Mouse (Mus musculus) hindbrain, postnatal 0 days (tissue): ENCODE data around the gene Olfr222. TPM values are rescaled to one million over a fixed set of nuclear protein-coding genes. Genes with fewer than 3 reads are reported as not detected.

ENCODE experiments used
- ATAC-seq: fragments of 200-750 bp; cut with Nextera tagmentation; 2 replicates; pipeline ENCODE4 v1.8.0; 2017; ENCODE audit warnings: mild to moderate bottlenecking, moderate TSS enrichment, moderate library complexity
- DNase-seq: peaks from one replicate; pipeline ENCODE4 v3.0.0-alpha.2; 2015; ENCODE audit warnings: low spot score
- H3K27ac ChIP-seq: fragments of 300-500 bp; sonication (generic); 2 replicates; pipeline ENCODE4 v1.5.1; 2014; ENCODE audit warnings: mild to moderate bottlenecking
- H3K27me3 ChIP-seq: fragments of 300-500 bp; sonication (generic); 2 replicates; pipeline ENCODE4 v1.6.1; 2014; ENCODE audit warnings: low read length, mixed read lengths; ENCODE audit not compliant: insufficient read depth
- H3K36me3 ChIP-seq: fragments of 300-500 bp; sonication (generic); 2 replicates; pipeline ENCODE4 v1.6.1; 2014; ENCODE audit warnings: low read length, mixed read lengths; ENCODE audit not compliant: insufficient read depth
- H3K4me1 ChIP-seq: fragments of 300-500 bp; sonication (generic); 2 replicates; pipeline ENCODE4 v1.6.1; 2014; ENCODE audit warnings: antibody characterized with exemption, low read length, mixed read lengths; ENCODE audit not compliant: insufficient read depth
- H3K4me2 ChIP-seq: fragments of 300-500 bp; sonication (generic); 2 replicates; pipeline ENCODE4 v1.6.1; 2014; ENCODE audit warnings: low read depth, mild to moderate bottlenecking, low read length, moderate library complexity, mixed read lengths
- H3K4me3 ChIP-seq: fragments of 300-500 bp; sonication (generic); 2 replicates; pipeline ENCODE4 v1.5.1; 2014; ENCODE audit warnings: low read length
- H3K9ac ChIP-seq: fragments of 300-500 bp; sonication (generic); replicated peaks from 2 replicates; pipeline ENCODE4 v1.6.1; 2014; ENCODE audit warnings: mild to moderate bottlenecking, low read length, moderate library complexity, mixed read lengths
- H3K9me3 ChIP-seq: fragments of 300-500 bp; sonication (generic); 2 replicates; pipeline ENCODE4 v1.6.1; 2016; ENCODE audit warnings: low read length, mixed read lengths
- CTCF ChIP-seq: IDR thresholded peaks from 2 replicates; pipeline ENCODE4 v1.5.1; 2016; ENCODE audit warnings: antibody characterized with exemption, control low read depth, low read depth
- WGBS: fragments of 180-500 bp; shearing (Covaris S2); extraction: QIAGEN DNeasy Blood & Tissue Kit; methylation state at CpG from one replicate; pipeline ENCODE4 v1.1.7; 2014; 5-methylcytosine and 5-hydroxymethylcytosine counted together
- polyA plus RNA-seq: library from polyadenylated mRNA; unstranded; fragments of >200 nt; fragmentation: Nextera tagmentation; extraction: Ambion mirVana; gene quantifications from 2 replicates; pipeline ENCODE4 v1.2.1, GENCODE M21; 2015
- total RNA-seq: library from RNA; depleted of rRNA; stranded (reverse); fragments of >200 nt; gene quantifications from 2 replicates; pipeline ENCODE4 v1.2.3, GENCODE M21; 2014

Gene Olfr222
- total and polyA plus RNA-seq, 2 experiments from 2014 or later: not detected

- WGBS: 91% methylated on average over 3 of the region's 3 CpGs
- Histone ChIP-seq H3K36me3 (no peaks in the 10 kb centered on the region), H3K4me3 (no peak overlapping the region), H3K4me1 (no peaks in the 10 kb centered on the region), H3K9ac (no peak overlapping the region), H3K27me3 (no peaks in the 10 kb centered on the region), H3K9me3 (no peaks in the 10 kb centered on the region), H3K27ac (no peak overlapping the region), H3K4me2 (no peak overlapping the region)
- ATAC-seq: no peak
- no peak for TF ChIP-seq CTCF
- no peak for DNase-seq
Measured at GRCm38 (mm10) chr11:59600872-59601271, 24.8 kb upstream of the Olfr222 start.

DNA sequence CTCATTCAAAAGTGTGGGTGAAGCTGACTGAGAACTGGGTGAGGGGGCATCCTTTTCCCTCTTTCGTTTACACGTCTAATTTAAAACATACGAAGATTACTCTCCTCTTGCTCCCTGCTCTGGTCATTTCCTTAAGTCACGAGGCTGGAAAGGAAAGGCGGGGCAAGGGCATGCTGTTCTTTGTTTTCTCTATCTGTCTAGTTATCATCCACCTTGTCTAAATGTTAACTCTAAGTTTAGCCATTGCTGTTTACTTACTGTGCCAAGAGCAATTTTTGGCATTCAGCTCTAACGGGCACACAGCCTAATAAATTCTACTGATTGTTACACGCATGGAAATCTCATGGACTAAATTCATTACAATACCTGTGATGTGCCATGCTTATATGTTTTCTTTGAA, 23.2 kb upstream of the Olfr222 start:
- TF ChIP-seq CTCF: no peak
- H3K9me3 ChIP-seq: no peaks in the 10 kb centered on the region
- H3K36me3 ChIP-seq: no peaks in the 10 kb centered on the region
- ATAC-seq (no peak), DNase-seq (no peak)
- no peak overlapping the region for H3K9ac ChIP-seq
- no peak overlapping the region for H3K4me2 ChIP-seq
- H3K4me1 ChIP-seq: no peaks in the 10 kb centered on the region
- no peak overlapping the region for H3K4me3 ChIP-seq
- H3K27ac ChIP-seq: no peak overlapping the region
- H3K27me3 ChIP-seq: no peaks in the 10 kb centered on the region
- WGBS: 77% methylated on average over 7 of the region's 7 CpGs

GRCm38 (mm10) chr11:59596950-59597349, 20.9 kb upstream of the Olfr222 start:
- 88% methylated on average over 8 of the region's 8 CpGs for WGBS
- H3K4me1 ChIP-seq: no peaks in the 10 kb centered on the region
- no peak overlapping the region for H3K9ac ChIP-seq
- H3K4me2 ChIP-seq: no peak overlapping the region
- no peak for DNase-seq
- TF ChIP-seq CTCF: no peak
- ATAC-seq: no peak
- no peaks in the 10 kb centered on the region for H3K27me3 ChIP-seq
- no peak overlapping the region for H3K4me3 ChIP-seq
- H3K27ac ChIP-seq: no peak overlapping the region
- no peaks in the 10 kb centered on the region for H3K9me3 ChIP-seq
- H3K36me3 ChIP-seq: no peaks in the 10 kb centered on the region

DNA sequence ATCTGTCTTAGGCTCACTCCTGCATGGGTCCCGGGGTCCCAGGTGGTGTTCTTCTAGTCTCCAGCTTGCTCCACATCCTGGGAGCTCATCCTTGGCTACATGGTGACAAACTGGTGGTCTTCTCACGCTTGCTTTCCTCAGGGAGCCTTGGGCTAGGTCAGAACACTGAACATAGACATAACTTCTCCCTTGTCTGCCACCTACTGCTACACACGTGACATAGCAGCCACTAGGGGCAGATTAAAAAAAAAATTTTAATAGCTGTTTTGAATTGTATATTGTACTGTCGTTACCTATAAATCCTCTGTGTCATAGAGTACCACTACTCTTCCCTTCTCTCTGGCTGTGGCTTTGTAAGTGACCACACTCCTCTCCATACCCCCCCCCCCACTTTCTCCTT, 20.1 kb upstream of the Olfr222 start:
- H3K4me2 ChIP-seq: no peak overlapping the region
- H3K9ac ChIP-seq: no peak overlapping the region
- H3K9me3 ChIP-seq: no peaks in the 10 kb centered on the region
- no peak overlapping the region for H3K27ac ChIP-seq
- ATAC-seq: no peak
- H3K36me3 ChIP-seq: no peaks in the 10 kb centered on the region
- no peak for DNase-seq
- H3K4me3 ChIP-seq: no peak overlapping the region
- H3K4me1 ChIP-seq: no peaks in the 10 kb centered on the region
- WGBS: 46% methylated on average over 4 of the region's 4 CpGs
- peak; percentile 39 for TF ChIP-seq CTCF
- no peaks in the 10 kb centered on the region for H3K27me3 ChIP-seq

DNA sequence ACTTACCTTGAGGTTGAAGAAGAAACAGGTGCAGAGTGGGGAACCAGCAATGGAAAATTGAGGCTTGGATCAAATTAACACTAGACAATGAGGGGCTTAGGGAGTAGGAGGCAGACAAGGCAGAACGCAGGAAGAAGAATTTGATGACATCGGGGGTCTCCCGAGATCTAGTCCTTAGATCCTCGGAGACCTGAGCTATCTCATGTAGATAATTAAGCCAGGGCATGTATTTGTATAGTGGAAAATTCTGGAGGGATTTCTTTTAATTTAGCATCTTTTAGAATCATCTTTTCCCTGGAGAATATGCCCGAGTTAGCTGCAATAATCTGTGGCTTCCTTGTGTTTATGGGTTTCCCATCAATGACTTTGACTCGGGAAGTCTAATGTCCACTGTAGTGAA, 17.2 kb upstream of the Olfr222 start, which contains the start of gene Olfr223:
Gene Olfr223 (minus strand): TSS at position 101 of the 400 bp plus-strand sequence.
- WGBS: 83% methylated on average over 6 of the region's 6 CpGs
- no peak within 1 kb of the TSS for H3K9ac ChIP-seq
- H3K27ac ChIP-seq: no peak within 1 kb of the TSS
- no peaks in the 10 kb centered on the region for H3K9me3 ChIP-seq
- no peak within 1 kb of the TSS for H3K4me2 ChIP-seq
- H3K4me1 ChIP-seq: no peaks in the 10 kb centered on the region
- H3K4me3 ChIP-seq: no peak within 1 kb of the TSS
- ATAC-seq (no peak), DNase-seq (no peak)
- no peaks in the 10 kb centered on the region for H3K27me3 ChIP-seq
- H3K36me3 ChIP-seq: no peaks in the 10 kb centered on the region
- TF ChIP-seq CTCF: no peak

DNA sequence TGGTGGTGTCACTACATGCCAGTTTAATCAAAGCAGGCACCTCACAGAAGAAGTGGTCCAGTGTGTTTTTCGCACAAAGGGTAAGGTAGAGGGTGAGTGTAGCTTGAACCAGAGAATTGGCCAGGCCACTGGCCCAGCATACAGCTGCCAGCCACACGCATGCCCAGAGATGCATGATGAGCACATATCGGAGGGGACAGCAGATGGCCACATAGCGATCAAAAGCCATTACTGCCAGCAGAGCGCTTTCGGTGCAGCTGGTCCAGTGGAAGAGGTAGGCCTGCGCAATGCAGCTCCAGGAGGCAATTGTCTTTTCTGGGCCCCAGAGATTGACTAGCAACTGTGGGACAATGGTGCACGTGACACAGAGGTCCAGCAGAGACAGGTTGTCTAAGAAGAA, 13.5 kb upstream of the Olfr222 start:
- H3K4me2 ChIP-seq: no peak overlapping the region
- ATAC-seq (peak; percentile 62; the same call in 1 of the 2 replicates), DNase-seq (peak; percentile 48)
- 61% methylated on average over 8 of the region's 8 CpGs for WGBS
- H3K9me3 ChIP-seq: no peaks in the 10 kb centered on the region
- no peak overlapping the region for H3K9ac ChIP-seq
- H3K36me3 ChIP-seq: no peaks in the 10 kb centered on the region
- H3K4me1 ChIP-seq: no peaks in the 10 kb centered on the region
- H3K27ac ChIP-seq: no peak overlapping the region
- no peak overlapping the region for H3K4me3 ChIP-seq
- H3K27me3 ChIP-seq: no peaks in the 10 kb centered on the region
- TF ChIP-seq CTCF: no peak

DNA sequence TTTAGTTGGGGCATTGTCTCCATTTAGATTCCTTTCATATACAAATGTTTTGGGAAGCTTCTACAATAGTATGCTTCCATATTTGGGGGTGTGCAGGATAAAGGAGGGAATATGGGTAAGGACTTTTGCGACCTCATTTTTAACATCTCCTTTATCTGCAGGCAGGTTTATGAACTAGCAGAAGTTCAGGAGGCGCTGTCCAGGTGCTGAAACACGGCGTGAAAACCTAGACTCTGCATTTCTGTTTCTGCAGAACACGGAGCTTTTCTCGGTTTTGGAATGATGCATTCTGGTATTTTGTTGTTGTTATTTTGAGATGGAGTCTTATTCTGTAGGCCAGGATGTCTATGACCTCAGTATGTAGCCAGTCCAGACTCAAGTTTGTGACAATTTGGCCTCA, 8.5 kb upstream of the Olfr222 start:
- DNase-seq: no peak
- ATAC-seq: no peak
- Histone ChIP-seq H3K9me3 (no peaks in the 10 kb centered on the region), H3K27ac (no peak overlapping the region), H3K4me3 (no peak overlapping the region), H3K4me1 (no peaks in the 10 kb centered on the region), H3K27me3 (no peaks in the 10 kb centered on the region), H3K36me3 (no peaks in the 10 kb centered on the region), H3K9ac (no peak overlapping the region), H3K4me2 (no peak overlapping the region)
- TF ChIP-seq CTCF: no peak
- WGBS: 41% methylated on average over 6 of the region's 6 CpGs
